Mouse (Mus musculus) limb, embryonic 11.5 days (tissue): ENCODE measurements at regions not wholly inside any gene's neighbourhood (a gene's known extent, or its start where the extent isn't known, plus 50 kb on each side); places are given as distances from the start of the nearest gene placed in this dataset.

Experiments used
- ATAC-seq: fragments of 200-750 bp; cut with Nextera tagmentation; 2 replicates; pipeline ENCODE4 v1.8.0; 2017; ENCODE audit warnings: low read depth; ENCODE audit not compliant: insufficient number of reproducible peaks, low FRiP score, low TSS enrichment
- DNase-seq: peaks from one replicate; pipeline ENCODE4 v3.0.0-alpha.2; 2015; ENCODE audit warnings: low spot score
- H3K27ac ChIP-seq: fragments of 300-500 bp; sonication (generic); replicated peaks from 2 replicates; pipeline ENCODE4 v1.5.1; 2014; ENCODE audit warnings: low read depth, mild to moderate bottlenecking, low read length
- H3K27me3 ChIP-seq: fragments of 300-500 bp; sonication (generic); 2 replicates; pipeline ENCODE4 v1.6.1; 2014; ENCODE audit warnings: mild to moderate bottlenecking, low read length, mixed read lengths; ENCODE audit not compliant: control insufficient read depth, insufficient read depth
- H3K36me3 ChIP-seq: fragments of 300-500 bp; sonication (generic); 2 replicates; pipeline ENCODE4 v1.6.1; 2014; ENCODE audit warnings: mild to moderate bottlenecking, low read length, moderate library complexity, mixed read lengths; ENCODE audit not compliant: control insufficient read depth, insufficient read depth
- H3K4me1 ChIP-seq: fragments of 300-500 bp; sonication (generic); 2 replicates; pipeline ENCODE4 v1.6.1; 2014; ENCODE audit warnings: low read length, mixed read lengths; ENCODE audit not compliant: control insufficient read depth, insufficient read depth
- H3K4me2 ChIP-seq: fragments of 300-500 bp; sonication (generic); 2 replicates; pipeline ENCODE4 v1.6.1; 2014; ENCODE audit warnings: low read depth, mild to moderate bottlenecking, moderate library complexity; ENCODE audit not compliant: severe bottlenecking
- H3K4me3 ChIP-seq: fragments of 300-500 bp; sonication (generic); 2 replicates; pipeline ENCODE4 v1.5.1; 2014; ENCODE audit warnings: low read depth, low read length
- H3K9ac ChIP-seq: fragments of 300-500 bp; sonication (generic); 2 replicates; pipeline ENCODE4 v1.6.1; 2014; ENCODE audit warnings: mild to moderate bottlenecking, low read length
- H3K9me3 ChIP-seq: fragments of 300-500 bp; sonication (generic); 2 replicates; pipeline ENCODE4 v1.6.1; 2016; ENCODE audit warnings: low read length; ENCODE audit not compliant: control insufficient read depth
- WGBS: fragments of 180-500 bp; shearing (Covaris S2); extraction: QIAGEN DNeasy Blood & Tissue Kit; methylation state at CpG from one replicate; pipeline ENCODE4 v1.1.7; 2014; 5-methylcytosine and 5-hydroxymethylcytosine counted together

DNA sequence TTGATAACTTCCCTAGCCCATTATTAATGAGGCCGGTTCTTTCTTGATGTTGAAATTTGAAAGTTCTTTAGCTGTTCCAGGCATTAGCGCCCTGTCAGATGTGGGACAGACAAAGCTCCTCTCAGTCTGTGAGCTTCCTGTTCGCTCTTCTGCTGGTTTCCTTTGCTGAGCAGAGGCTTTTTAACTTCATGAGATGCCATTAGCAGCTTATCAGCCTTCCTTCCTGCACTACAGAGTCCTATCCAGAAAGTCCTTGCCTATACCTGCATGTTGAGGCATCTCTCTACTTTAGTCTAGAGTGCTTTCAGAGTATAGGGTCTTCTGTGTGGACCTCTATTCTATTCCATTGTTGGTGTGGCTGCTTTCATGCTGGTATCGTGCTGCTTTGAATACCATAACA lies 126.3 kb upstream of the Mpp6 start:
- Histone ChIP-seq H3K36me3 (no peaks in the 10 kb centered on the region), H3K9ac (no peak overlapping the region), H3K4me1 (peaks cover 15% of the 10 kb centered on the region), H3K27ac (no peak overlapping the region), H3K27me3 (no peaks in the 10 kb centered on the region; the same call in 1 of the 2 replicates), H3K9me3 (no peaks in the 10 kb centered on the region), H3K4me2 (no peak overlapping the region), H3K4me3 (no peak overlapping the region)
- WGBS: 92% methylated on average over 4 of the region's 4 CpGs
- no peak for ATAC-seq
- no peak for DNase-seq

DNA sequence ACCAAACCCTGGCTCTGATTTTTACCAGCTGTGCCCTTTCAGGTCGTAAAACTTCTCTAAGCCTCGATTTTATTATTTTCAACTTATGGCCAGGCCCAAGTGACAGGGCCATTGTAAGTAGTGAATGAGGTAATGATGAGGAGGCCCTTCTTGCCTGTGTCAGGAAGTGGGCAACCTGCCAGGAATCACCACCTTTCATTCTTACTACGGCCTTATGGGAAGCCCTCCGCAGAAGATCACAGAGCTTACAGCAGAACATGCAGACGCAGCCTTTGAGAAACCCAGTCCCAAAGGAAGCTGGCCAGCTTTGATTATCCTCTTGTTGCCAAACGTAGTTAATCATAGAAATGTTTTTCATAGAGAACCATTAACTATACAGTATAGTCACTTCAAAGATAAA lies 124.9 kb upstream of the Mpp6 start:
- H3K4me3 ChIP-seq: no peak overlapping the region
- H3K9me3 ChIP-seq: no peaks in the 10 kb centered on the region
- DNase-seq: peak; percentile 79
- no peaks in the 10 kb centered on the region for H3K36me3 ChIP-seq
- no peaks in the 10 kb centered on the region for H3K27me3 ChIP-seq
- no peak overlapping the region for H3K27ac ChIP-seq
- H3K4me2 ChIP-seq: no peak overlapping the region
- ATAC-seq: peak; percentile 68; the same call in 1 of the 2 replicates
- no peak overlapping the region for H3K9ac ChIP-seq
- H3K4me1 ChIP-seq: peaks cover 15% of the 10 kb centered on the region
- 14% methylated on average over 6 of the region's 6 CpGs for WGBS

DNA sequence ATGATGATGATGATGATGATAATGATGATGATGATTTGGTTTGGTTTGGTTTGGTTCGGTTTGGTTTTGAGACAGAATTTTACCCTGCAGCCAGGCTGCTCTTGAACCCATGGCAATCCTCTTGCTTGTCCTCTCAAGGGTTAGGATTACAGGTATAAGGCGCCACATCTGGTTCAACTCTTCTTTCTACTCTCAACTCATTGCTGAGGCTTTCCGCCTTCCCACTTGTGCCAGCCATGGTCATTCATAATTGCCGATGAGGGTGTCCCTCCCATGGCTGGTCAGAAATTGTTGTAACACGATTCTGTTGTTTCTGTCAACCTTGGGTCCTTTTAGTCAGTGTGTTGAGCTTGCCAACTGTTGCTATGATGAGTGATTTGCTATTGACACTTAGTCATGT lies 122.9 kb upstream of the Mpp6 start:
- H3K4me2 ChIP-seq: no peak overlapping the region
- no peaks in the 10 kb centered on the region for H3K9me3 ChIP-seq
- peaks cover 15% of the 10 kb centered on the region for H3K4me1 ChIP-seq
- no peak overlapping the region for H3K4me3 ChIP-seq
- ATAC-seq (no peak), DNase-seq (no peak)
- no peak overlapping the region for H3K27ac ChIP-seq
- H3K27me3 ChIP-seq: no peaks in the 10 kb centered on the region
- WGBS: 89% methylated on average over 5 of the region's 5 CpGs
- H3K9ac ChIP-seq: no peak overlapping the region
- H3K36me3 ChIP-seq: no peaks in the 10 kb centered on the region

DNA sequence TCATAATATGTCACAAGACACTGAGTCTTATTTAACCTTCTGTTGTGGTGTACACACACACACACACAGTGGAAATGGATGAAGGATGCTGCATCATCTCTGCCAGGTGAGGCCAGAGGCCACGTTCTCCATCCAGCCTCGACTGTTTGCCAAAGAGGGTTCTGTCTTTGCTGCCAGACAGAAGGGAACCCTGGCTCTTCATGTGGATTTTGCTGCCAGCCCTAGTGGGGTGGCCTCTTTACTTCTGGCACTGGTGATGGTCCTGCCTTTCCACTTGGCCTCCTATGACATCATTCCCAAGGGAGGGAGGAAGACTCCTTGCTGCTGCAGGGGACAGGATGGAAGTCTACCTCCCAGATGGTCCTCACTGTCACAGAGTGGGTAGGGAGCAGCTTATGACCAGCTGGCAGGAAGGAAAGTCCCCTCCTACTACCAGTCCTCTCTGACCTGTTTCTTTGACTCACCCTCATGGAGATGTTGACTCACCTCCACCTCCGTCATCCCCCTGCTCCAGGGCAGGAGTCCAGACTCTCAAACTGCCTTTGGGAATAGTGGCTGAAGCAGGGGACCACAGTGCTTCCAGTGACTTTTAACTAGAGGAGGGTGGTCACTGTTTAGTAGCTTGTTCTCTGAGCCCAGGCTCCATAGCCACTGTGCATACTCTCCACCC lies 122.4 kb upstream of the Mpp6 start:
- Histone ChIP-seq H3K4me1 (peaks cover 15% of the 10 kb centered on the region), H3K9ac (no peak overlapping the region), H3K27me3 (no peaks in the 10 kb centered on the region), H3K4me2 (no peak overlapping the region), H3K27ac (no peak overlapping the region), H3K36me3 (no peaks in the 10 kb centered on the region), H3K9me3 (no peaks in the 10 kb centered on the region), H3K4me3 (no peak overlapping the region)
- WGBS: 96% methylated on average over 3 of the region's 3 CpGs
- DNase-seq: no peak
- ATAC-seq: no peak

DNA sequence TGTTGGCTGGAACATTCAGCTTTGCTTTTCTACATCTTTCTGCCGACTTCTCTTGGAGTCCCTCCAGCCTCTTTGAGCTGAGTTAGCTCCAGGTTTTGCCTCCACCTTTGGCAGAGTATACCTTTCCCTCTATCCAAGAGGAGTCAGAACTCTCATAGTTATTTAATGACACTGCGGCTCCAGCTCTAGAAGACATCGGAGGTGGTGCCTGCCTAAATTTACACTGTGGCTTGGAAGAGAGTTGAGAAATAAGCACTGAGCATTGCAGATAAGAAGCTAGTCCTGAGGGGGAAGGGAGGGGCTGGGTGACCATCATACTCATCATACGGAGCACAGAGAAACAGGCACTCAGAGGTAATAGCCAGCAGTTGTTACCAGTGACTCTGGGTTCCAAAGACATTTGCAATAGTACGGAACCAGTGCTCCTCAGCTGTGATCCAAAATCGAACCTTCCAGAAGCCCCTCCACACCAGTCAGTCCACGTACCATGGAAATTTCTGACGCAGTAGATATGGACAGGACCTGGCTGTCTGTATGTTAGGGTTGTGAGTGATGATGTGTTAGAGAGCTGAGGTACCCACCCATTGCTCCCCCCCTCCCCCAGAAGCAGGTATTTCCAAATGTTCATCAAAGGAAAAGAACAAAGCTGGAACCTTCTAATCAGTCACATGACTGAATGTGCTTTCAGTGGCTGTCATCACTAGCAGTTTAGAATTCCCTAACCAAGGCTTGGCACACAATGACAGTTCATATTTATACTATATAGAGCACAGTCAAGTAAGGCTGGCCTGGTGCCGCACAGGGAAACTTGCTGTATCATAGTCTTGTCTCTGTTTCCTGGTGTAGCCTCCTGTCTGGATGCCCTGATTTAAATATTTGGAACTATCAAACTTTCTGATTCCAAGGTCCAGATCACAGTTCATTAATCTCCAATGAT lies 120.2 kb upstream of the Mpp6 start:
- H3K9ac ChIP-seq: no peak overlapping the region
- no peaks in the 10 kb centered on the region for H3K9me3 ChIP-seq
- DNase-seq (no peak), ATAC-seq (no peak)
- H3K4me3 ChIP-seq: no peak overlapping the region
- no peaks in the 10 kb centered on the region for H3K27me3 ChIP-seq
- H3K27ac ChIP-seq: no peak overlapping the region
- peaks cover 15% of the 10 kb centered on the region for H3K4me1 ChIP-seq
- H3K36me3 ChIP-seq: no peaks in the 10 kb centered on the region
- WGBS: 77% methylated on average over 9 of the region's 9 CpGs
- H3K4me2 ChIP-seq: 0 out of 2 replicates have a peak overlapping the region, but pooled peaks have one; percentile 0

DNA sequence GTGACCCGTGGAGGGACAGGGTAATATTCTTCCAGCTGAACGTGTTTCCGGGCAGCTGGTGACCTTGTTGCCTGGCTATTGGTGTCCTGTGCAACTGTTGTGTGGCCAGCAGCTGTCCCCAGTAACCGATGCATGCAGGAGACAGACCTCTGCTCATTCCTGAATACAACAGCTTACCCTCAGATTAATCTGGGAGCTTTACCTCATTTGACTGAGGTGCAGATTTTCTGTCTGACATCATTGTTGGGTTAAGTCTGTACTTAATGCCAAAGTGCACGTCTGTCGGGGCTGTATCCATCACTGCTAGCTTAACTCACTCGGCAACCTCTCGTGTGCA lies 119.6 kb upstream of the Mpp6 start:
- Histone ChIP-seq H3K4me2 (no peak overlapping the region), H3K4me3 (no peak overlapping the region), H3K27me3 (no peaks in the 10 kb centered on the region), H3K9ac (no peak overlapping the region), H3K36me3 (no peaks in the 10 kb centered on the region), H3K9me3 (no peaks in the 10 kb centered on the region), H3K4me1 (peaks cover 11% of the 10 kb centered on the region), H3K27ac (no peak overlapping the region)
- DNase-seq: no peak
- no peak for ATAC-seq
- WGBS: 60% methylated on average over 8 of the region's 8 CpGs

DNA sequence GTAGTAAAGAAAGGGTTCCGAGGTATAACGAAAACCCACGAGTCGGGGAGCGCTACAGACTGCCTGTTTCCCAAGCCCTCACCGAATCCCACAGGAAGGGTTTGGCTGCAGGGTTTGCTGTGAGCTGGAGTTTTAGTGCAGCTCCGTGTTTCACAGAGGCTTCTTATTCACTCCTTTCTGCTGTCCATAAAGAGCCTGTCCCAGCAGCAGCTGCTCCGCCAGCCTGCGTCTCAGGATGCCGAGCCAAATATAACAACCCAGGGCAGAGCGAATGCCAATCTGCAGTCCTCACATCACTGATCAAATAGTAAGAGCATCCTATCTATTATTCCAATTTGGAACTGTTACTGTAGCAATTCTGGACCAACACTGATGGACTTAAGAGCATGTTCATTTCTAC lies 110.7 kb upstream of the Mpp6 start:
- no peaks in the 10 kb centered on the region for H3K9me3 ChIP-seq
- H3K4me1 ChIP-seq: no peaks in the 10 kb centered on the region
- H3K9ac ChIP-seq: no peak overlapping the region
- no peaks in the 10 kb centered on the region for H3K36me3 ChIP-seq
- no peak overlapping the region for H3K4me3 ChIP-seq
- no peaks in the 10 kb centered on the region for H3K27me3 ChIP-seq
- no peak overlapping the region for H3K4me2 ChIP-seq
- ATAC-seq (no peak), DNase-seq (no peak)
- 80% methylated on average over 11 of the region's 11 CpGs for WGBS
- H3K27ac ChIP-seq: no peak overlapping the region

DNA sequence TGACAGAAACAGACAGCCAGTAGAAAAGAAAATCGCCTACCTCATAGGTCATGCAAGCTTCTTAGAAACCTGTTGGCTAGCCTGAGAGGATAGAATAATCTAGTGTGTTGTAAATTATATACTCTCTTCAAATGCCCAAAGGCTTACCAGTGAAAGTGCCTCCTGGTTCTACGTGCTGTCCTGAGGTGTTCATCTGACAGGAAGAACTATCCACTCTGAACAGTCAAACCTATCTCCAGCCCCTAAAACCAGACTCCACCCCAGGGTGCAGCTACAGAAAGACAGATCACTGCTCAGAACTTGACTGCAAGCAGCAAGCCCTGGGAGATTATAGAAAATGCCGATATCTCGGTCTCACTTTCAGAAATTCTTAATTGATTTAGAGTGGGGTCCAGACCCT lies 102.0 kb upstream of the Mpp6 start:
- no peak overlapping the region for H3K9ac ChIP-seq
- H3K4me1 ChIP-seq: no peaks in the 10 kb centered on the region
- no peaks in the 10 kb centered on the region for H3K27me3 ChIP-seq
- no peak overlapping the region for H3K4me2 ChIP-seq
- H3K9me3 ChIP-seq: no peaks in the 10 kb centered on the region
- H3K36me3 ChIP-seq: no peaks in the 10 kb centered on the region
- 55% methylated on average over 4 of the region's 4 CpGs for WGBS
- DNase-seq (no peak), ATAC-seq (no peak)
- H3K27ac ChIP-seq: no peak overlapping the region
- no peak overlapping the region for H3K4me3 ChIP-seq
